Mouse (Mus musculus) liver, embryonic 14.5 days (tissue): Measurements from ENCODE around the gene Apoc1.

Experiments used
- CTCF ChIP-seq: IDR thresholded peaks from 2 replicates; pipeline ENCODE4 v1.5.1; 2016; ENCODE audit warnings: antibody characterized with exemption, low read depth, control low read depth
- EP300 ChIP-seq: IDR thresholded peaks from 2 replicates; pipeline ENCODE4 v1.6.1; 2016; ENCODE audit warnings: antibody characterized with exemption, low read depth

GRCm38 (mm10) chr7:19664455-19664954, 28.0 kb downstream of the Apoc1 start:
- no peak for TF ChIP-seq CTCF
- no peak for TF ChIP-seq EP300
